Mouse (Mus musculus) kidney, embryonic 16.5 days (tissue): Measurements from ENCODE around the gene Vmn1r197. TPM values are rescaled to one million over a fixed set of nuclear protein-coding genes. Genes with fewer than 3 reads are reported as not detected.
"Not testable (repeated sequence)": the region's sequence is repeated elsewhere in the genome, so short reads cannot be mapped to it uniquely, and the experiment has no call there.

Source experiments
- ATAC-seq: fragments of 200-750 bp; cut with Nextera tagmentation; 2 replicates; pipeline ENCODE4 v1.8.0; 2017; ENCODE audit warnings: moderate TSS enrichment; ENCODE audit not compliant: low FRiP score, low TSS enrichment
- H3K27ac ChIP-seq: fragments of 300-500 bp; sonication (generic); 2 replicates; pipeline ENCODE4 v1.5.1; 2014; ENCODE audit warnings: low read length
- H3K27me3 ChIP-seq: fragments of 300-500 bp; sonication (generic); 2 replicates; pipeline ENCODE4 v1.6.1; 2014; ENCODE audit warnings: low read length, control low read depth, mixed read lengths; ENCODE audit not compliant: insufficient read depth
- H3K36me3 ChIP-seq: fragments of 300-500 bp; sonication (generic); 2 replicates; pipeline ENCODE4 v1.6.1; 2014; ENCODE audit warnings: low read length, control low read depth, mixed read lengths; ENCODE audit not compliant: insufficient read depth
- H3K4me1 ChIP-seq: fragments of 300-500 bp; sonication (generic); 2 replicates; pipeline ENCODE4 v1.6.1; 2014; ENCODE audit warnings: low read length, control low read depth, mixed read lengths; ENCODE audit not compliant: insufficient read depth
- H3K4me2 ChIP-seq: fragments of 300-500 bp; sonication (generic); replicated peaks from 2 replicates; pipeline ENCODE4 v1.6.1; 2014; ENCODE audit warnings: low read depth, low read length
- H3K4me3 ChIP-seq: fragments of 300-500 bp; sonication (generic); 2 replicates; pipeline ENCODE4 v1.5.1; 2014; ENCODE audit warnings: mild to moderate bottlenecking, low read length
- H3K9ac ChIP-seq: fragments of 300-500 bp; sonication (generic); replicated peaks from 2 replicates; pipeline ENCODE4 v1.6.1; 2014; ENCODE audit warnings: low read length
- H3K9me3 ChIP-seq: fragments of 300-500 bp; sonication (generic); 2 replicates; pipeline ENCODE4 v1.6.1; 2016; ENCODE audit warnings: low read length, control low read depth
- WGBS: fragments of 180-500 bp; shearing (Covaris S2); extraction: QIAGEN DNeasy Blood & Tissue Kit; methylation state at CpG from one replicate; pipeline ENCODE4 v1.1.7; 2014; 5-methylcytosine and 5-hydroxymethylcytosine counted together
- polyA plus RNA-seq: library from polyadenylated mRNA; unstranded; fragments of >200 nt; fragmentation: Nextera tagmentation; extraction: Ambion mirVana; gene quantifications from 2 replicates; pipeline ENCODE4 v1.2.1, GENCODE M21; 2015

Vmn1r197 gene
- not detected in 2 replicates for polyA plus RNA-seq

GRCm38 (mm10) chr13:22324289-22324688 is at the start of gene Vmn1r197:
TSS of gene Vmn1r197 (plus strand) at chr13:22324589.
- no peak for ATAC-seq

DNA sequence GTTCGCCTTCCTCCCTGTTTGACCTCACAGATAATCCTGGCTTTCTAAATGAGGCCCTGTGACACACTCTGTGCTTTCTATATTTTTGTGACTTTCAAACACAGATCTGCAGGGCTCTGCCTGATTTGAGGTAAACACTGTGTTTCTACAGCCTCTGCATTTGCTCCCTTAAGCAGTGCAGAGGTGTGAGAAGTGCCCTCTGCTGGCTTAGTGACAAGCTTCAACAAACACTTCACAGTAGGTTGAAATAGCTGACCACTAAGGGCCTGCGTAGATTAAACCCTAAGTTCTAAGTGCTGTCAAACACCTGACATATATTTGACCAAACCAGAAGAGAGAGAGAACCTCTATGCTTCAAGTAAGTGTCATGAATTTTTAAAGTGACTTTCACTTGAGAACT is 39.8 kb upstream of the Vmn1r197 start:
- Histone ChIP-seq H3K36me3 (no peaks in the 10 kb centered on the region), H3K4me3 (no peak overlapping the region), H3K27ac (no peak overlapping the region), H3K4me1 (no peaks in the 10 kb centered on the region), H3K9me3 (no peaks in the 10 kb centered on the region), H3K9ac (no peak overlapping the region), H3K27me3 (no peaks in the 10 kb centered on the region), H3K4me2 (no peak overlapping the region)
- whole genome bisulfite sequencing = 68% methylated on average over 2 of the region's 2 CpGs
- ATAC-seq = no peak

More at GRCm38 (mm10) chr13:22324289-22324688, at the start of gene Vmn1r197:
- Histone ChIP-seq H3K4me3 (no peak within 1 kb of the TSS), H3K4me2 (no peak within 1 kb of the TSS), H3K36me3 (no peaks in the 10 kb centered on the region), H3K4me1 (no peaks in the 10 kb centered on the region), H3K9me3 (no peaks in the 10 kb centered on the region), H3K9ac (no peak within 1 kb of the TSS), H3K27ac (no peak within 1 kb of the TSS), H3K27me3 (no peaks in the 10 kb centered on the region)

- Histone ChIP-seq H3K36me3 (no peaks in the 10 kb centered on the region), H3K9me3 (no peaks in the 10 kb centered on the region), H3K27me3 (no peaks in the 10 kb centered on the region), H3K4me2 (no peak within 1 kb of the TSS), H3K27ac (no peak within 1 kb of the TSS), H3K4me1 (no peaks in the 10 kb centered on the region), H3K9ac (no peak within 1 kb of the TSS), H3K4me3 (no peak within 1 kb of the TSS)
- ATAC-seq = no peak
- 77% methylated on average over 2 of the region's 2 CpGs for WGBS
Measured at GRCm38 (mm10) chr13:22289620-22290019, 34.8 kb upstream of the Vmn1r197 start, which contains the start of gene Vmn1r196. TSS of gene Vmn1r196 (plus strand) at chr13:22289920.

DNA sequence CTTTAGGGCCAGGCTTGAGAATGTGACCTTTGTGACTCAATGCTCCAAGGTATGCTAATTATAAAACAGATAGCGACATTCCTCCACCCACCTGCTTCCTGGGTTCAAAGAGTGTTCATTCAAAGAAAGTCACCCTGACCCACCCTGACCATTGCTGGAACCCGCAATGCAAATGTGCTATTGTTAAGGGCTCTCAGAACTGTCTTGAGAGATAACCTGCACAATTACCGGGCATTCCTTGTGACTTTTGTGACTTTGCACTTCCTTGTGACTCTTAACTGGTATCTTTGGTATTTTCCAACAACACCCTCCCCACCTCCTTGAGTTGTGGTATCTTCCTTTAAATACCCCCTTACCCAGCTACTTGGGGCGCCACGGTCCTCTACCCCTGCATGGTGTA is 16.3 kb upstream of the Vmn1r197 start:
- not testable (repeated sequence) for H3K36me3 ChIP-seq, H3K9me3 ChIP-seq, H3K4me1 ChIP-seq, H3K4me3 ChIP-seq, ATAC-seq, H3K9ac ChIP-seq, H3K4me2 ChIP-seq, H3K27ac ChIP-seq, H3K27me3 ChIP-seq
- 90% methylated on average over 5 of the region's 5 CpGs for WGBS

DNA sequence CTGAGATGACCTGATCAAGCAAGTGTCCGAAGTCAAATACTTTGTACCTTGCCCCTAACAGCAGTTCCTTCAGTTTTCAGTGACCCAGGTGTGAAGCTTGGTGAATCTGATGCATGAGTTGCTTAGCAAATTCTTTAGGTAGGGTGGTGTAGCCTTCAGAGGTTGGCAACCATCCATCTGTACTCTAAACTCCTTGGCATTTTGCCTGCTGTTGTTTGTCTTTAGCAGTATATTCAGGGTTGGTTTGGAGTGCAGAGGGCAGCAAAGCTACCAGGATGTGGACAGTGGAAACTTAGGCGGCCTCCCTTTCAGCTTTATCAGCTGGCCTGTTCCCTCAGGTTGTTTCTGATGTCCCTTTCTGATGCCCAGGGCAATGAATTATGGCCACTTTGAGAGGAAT is 9.0 kb upstream of the Vmn1r197 start:
- Histone ChIP-seq H3K4me3 (no peak overlapping the region), H3K9me3 (peaks cover 5% of the 10 kb centered on the region; the same call in 1 of the 2 replicates)
- WGBS = 82% methylated on average over 2 of the region's 2 CpGs

GRCm38 (mm10) chr13:22317366-22317765 is 7.0 kb upstream of the Vmn1r197 start:
- Histone ChIP-seq H3K4me1 (no peaks in the 10 kb centered on the region), H3K4me2 (no peak overlapping the region), H3K9me3 (peaks cover 5% of the 10 kb centered on the region; the same call in 1 of the 2 replicates), H3K27me3 (no peaks in the 10 kb centered on the region), H3K36me3 (no peaks in the 10 kb centered on the region), H3K9ac (no peak overlapping the region), H3K27ac (no peak overlapping the region), H3K4me3 (no peak overlapping the region)
- ATAC-seq = no peak
- WGBS = 84% methylated on average over 2 of the region's 2 CpGs

More for the DNA sequence above, 9.0 kb upstream of the Vmn1r197 start:
- ATAC-seq = no peak
- Histone ChIP-seq H3K27me3 (no peaks in the 10 kb centered on the region), H3K9ac (no peak overlapping the region), H3K4me1 (no peaks in the 10 kb centered on the region), H3K36me3 (no peaks in the 10 kb centered on the region), H3K27ac (no peak overlapping the region), H3K4me2 (no peak overlapping the region)

DNA sequence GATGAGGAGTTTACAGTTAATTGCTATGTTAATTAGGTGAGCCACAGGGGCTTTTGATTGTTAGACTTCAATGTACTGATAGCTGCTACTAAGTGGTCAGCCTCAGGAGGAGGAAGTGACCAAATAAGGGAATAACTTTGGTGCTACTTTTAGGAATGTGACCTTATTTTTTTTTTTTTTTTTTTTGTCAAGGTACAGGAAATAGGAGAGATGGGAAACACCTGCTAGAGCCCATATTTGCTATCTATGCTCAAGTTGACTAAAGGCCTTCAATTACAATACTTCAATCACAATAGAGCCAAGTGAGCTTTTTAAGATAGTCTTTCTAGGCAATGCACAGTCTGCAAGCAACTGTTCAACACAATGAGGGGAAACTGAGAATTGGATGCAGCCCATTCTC is 4.3 kb upstream of the Vmn1r197 start:
- H3K9ac ChIP-seq = no peak overlapping the region
- ATAC-seq = no peak
- H3K4me3 ChIP-seq = no peak overlapping the region
- no peak overlapping the region for H3K27ac ChIP-seq
- H3K4me1 ChIP-seq = no peaks in the 10 kb centered on the region
- no peaks in the 10 kb centered on the region for H3K9me3 ChIP-seq
- H3K4me2 ChIP-seq = no peak overlapping the region
- no peaks in the 10 kb centered on the region for H3K27me3 ChIP-seq
- no peaks in the 10 kb centered on the region for H3K36me3 ChIP-seq

- H3K4me2 ChIP-seq = no peak overlapping the region
- H3K9me3 ChIP-seq = no peaks in the 10 kb centered on the region
- H3K27me3 ChIP-seq = no peaks in the 10 kb centered on the region
- H3K36me3 ChIP-seq = no peaks in the 10 kb centered on the region
- ATAC-seq = no peak
- H3K4me1 ChIP-seq = no peaks in the 10 kb centered on the region
- H3K4me3 ChIP-seq = no peak overlapping the region
- H3K9ac ChIP-seq = no peak overlapping the region
- no peak overlapping the region for H3K27ac ChIP-seq
- WGBS = 64% methylated on average over 2 of the region's 2 CpGs
Measured at GRCm38 (mm10) chr13:22333269-22333668, 8.9 kb downstream of the Vmn1r197 start.

- Histone ChIP-seq H3K4me2 (no peak overlapping the region), H3K27ac (no peak overlapping the region), H3K9me3 (no peaks in the 10 kb centered on the region), H3K27me3 (no peaks in the 10 kb centered on the region), H3K4me3 (no peak overlapping the region), H3K9ac (no peak overlapping the region), H3K36me3 (no peaks in the 10 kb centered on the region), H3K4me1 (no peaks in the 10 kb centered on the region)
- no peak for ATAC-seq
- WGBS = 94% methylated on average over 1 of the region's 1 CpGs
Measured at GRCm38 (mm10) chr13:22335565-22335964, 11.2 kb downstream of the Vmn1r197 start.

DNA sequence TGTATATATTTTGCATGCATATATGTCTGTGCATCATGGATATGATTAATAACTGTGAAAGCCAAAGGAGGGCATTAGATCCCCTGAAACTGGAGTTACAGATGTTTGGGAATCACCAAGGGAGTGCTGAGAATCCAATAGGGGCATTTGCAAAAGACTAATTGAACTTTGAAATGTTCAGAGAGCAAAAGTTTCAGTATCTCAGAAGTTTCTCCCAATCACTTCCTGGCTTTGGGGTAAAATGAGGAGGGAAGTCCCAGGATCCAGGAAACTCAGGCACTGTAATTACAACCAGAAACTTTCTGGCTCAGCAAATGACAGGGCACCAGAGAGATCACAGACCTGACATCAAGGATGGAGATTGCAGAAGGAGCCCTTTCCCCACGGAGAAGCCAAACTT is 25.7 kb downstream of the Vmn1r197 start, which contains the start of gene Vmn1r198:
Gene Vmn1r198 (plus strand): TSS at position 301 of the 400 bp plus-strand sequence.
- Histone ChIP-seq H3K27ac (no peak within 1 kb of the TSS), H3K27me3 (no peaks in the 10 kb centered on the region), H3K4me2 (no peak within 1 kb of the TSS), H3K36me3 (no peaks in the 10 kb centered on the region), H3K9me3 (no peaks in the 10 kb centered on the region), H3K9ac (no peak within 1 kb of the TSS), H3K4me3 (no peak within 1 kb of the TSS), H3K4me1 (no peaks in the 10 kb centered on the region)
- no peak for ATAC-seq
- WGBS = 22% methylated on average over 1 of the region's 1 CpGs
